Mouse (Mus musculus) frontal cortex, adult 2 months (tissue): Measurements from ENCODE around the gene Cabp4. TPM values are rescaled to one million over a fixed set of nuclear protein-coding genes. Genes with fewer than 3 reads are reported as not detected.

Experiments used
- DNase-seq, 2 experiments: peaks; one replicate each; pipeline ENCODE4 v3.0.0; 2022; ENCODE audit warnings: low spot score in 1 of 2; ENCODE audit errors: extremely low spot score in 1 of 2
- polyA plus RNA-seq: library from polyadenylated mRNA; depleted of rRNA; stranded (reverse); fragments of >200 nt; gene quantifications from 2 replicates; pipeline ENCODE4 v1.2.3, GENCODE M21; 2012

Cabp4 gene
- polyA plus RNA-seq, 1 experiment: 0.12 TPM

DNA sequence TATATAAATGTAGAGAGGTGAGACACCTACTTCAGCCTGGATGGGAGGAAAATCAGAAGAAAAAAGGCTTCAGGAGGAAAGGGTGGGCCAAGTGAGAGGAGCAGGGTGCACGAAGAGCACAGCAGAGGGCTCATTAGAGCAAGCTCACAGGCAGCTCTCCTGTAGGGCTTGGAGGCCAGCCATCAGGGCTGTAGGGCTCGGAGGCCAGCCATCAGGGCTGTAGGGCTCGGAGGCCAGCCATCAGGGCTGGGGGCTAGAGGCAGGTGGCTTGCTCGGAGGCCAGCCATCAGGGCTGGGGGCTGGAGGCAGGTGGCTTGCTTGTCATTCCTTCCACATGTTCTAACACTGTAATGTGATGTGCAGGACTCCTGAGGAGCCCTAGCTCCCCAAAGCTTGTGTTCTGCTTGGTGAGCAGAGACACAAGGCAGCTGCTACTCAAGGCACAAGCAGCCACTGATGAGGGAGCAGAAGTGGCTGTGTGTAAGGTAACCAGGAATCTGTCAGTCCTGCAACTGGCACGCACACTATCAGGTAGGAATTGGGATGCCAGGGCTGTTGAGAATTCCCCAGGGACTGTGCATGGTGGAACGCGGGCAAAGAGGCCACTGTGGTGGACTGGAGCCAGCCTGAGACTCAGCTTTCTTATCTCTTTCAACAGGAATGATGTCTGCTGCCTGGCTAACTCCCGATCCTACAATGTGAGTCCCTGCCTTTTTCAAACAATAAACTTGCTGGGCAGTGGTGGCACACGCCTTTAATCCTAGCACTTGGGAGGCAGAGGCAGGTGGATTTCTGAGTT is 23.0 kb upstream of the Cabp4 start:
- DNase-seq: no peak

DNA sequence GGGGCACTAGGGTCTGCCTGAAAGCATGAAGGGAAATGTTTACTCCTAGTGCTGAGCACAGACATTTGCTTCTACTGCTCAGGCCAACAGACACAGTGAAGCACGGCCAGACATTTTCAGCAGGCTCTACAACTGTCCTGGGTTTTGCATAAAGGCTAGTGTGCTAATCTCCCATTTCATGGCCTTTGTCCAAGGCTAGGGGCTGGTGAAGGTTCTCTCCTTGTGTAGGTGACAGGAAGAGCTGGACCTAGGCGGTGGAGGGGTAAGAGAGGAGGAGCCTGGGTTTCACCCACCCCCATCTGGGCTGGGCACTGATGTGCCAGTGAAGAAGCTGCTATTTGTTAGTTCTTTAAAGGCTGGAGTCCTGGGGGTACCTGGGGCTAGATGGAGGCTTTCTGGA is 20.9 kb upstream of the Cabp4 start:
- no peak for DNase-seq

DNA sequence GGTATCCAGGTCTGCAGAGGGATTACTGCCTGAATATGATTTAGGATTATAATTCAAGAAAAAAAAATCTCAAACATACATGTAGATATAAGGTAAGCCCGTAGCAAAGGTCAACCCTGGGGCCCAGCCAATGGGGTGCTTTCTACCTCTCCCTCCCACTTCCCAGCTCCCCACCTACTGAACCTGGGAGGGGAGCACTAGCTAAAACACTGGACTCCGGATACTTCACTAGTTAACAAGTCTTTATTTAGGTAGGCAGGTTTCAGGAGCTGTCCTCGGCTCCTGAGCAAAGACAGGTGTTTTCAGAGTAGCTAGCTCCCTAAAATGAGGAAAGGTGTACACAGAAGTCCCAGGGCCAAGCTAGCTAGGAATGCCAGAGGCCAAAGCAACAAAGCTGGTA is 20.3 kb upstream of the Cabp4 start:
- DNase-seq: no peak

DNA sequence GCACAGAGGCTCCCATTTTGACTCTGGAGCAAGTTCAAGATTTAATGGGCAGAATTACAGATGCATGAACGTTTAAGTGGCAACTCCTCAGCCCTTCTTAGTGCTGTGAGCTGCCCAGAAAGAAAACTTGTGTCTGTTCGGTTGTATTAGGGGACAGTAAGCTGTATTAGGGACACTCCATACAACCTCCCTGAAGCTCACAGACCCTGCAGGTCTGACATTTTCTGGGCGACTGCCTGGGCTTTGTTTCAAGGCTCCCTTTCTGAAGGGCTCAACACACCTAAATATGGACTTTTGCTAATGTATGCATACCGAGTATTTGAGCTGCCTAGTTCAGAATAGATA is 19.7 kb upstream of the Cabp4 start:
- DNase-seq: no peak

DNA sequence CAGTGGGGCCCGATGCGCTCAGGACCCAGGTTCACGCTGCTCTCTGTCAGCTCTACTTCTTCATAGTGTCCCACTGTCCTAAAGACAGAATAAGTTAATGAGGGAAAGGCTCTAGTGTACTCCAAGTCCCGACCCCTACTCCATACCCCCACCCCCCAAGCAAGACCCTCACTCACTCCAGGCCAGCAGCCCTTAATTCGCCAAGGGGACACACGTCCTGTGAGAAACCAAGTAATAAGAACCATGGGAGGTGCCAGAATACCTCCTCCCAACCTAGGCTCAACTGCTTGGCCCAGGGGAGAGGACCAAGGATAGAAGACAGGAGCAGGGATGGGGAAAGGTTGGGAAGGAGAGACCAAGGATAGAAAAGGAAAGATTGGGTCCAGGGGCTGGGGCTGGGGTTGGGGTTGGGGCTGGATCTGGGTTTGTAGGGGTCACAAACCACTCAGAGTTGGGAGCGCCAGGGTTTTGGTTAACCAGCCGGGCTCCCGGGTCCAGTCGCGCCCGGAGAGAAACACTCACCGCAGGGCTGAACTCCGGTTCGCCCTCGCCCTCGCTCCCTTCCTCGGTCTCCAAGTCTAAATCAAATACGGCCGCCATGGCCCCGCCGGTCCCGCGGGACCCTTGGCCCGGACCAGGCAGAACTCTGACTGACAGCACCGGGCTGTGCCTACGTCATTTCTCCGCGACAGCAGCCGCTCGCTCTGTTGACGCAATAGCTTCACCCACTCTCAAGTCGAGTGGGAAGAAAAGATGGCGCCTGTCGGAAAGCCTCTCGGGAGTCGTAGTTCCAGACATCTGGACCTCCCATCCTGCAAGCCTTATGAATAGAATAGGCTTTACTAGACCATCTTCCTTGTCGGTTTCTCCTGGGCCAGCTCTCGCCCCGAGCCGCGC is 19.1 kb upstream of the Cabp4 start, which contains the start of gene Rps6kb2:
Rps6kb2 (minus strand) TSS at position 709 of the 897 bp plus-strand sequence.
- peak; percentile 97 to 99 for DNase-seq

DNA sequence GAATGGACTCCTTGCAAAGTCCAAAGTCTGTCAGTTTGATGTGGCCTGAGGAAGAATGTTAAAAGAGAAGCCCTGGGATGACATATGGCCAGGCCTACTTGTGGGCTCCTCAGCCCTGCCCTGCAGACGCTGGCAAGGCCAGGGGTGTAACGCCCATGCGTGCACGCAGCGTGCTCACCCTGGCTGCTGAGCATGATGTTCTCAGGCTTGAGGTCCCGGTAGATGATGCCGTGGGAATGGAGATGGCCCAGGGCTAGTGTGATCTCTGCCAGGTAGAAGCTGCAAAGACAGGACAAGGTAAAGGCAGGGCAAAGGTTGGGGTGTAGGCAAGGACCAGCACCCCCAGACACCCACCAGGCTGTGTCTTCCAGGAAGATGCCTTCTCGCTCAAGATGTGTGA is 15.2 kb upstream of the Cabp4 start:
- no peak for DNase-seq

DNA sequence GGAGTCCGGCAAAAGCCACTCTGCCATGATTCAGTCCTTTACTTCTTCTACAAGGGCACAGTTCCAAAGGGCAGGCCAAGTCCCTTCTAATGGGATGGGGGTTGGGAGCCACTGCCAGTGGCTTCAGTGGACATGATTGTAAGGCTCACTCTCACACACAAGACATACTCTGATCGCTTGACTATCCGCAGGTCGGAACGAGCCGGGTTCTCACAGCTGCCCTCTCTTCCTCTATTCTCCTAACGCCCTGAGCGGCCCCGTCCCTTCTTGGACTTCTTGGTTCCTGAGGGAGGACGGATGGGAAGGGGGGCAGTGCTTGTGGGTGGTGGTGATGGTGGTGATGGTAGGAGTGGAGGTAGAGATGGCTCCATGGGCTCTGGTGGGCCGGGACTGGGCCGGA is 12.9 kb upstream of the Cabp4 start:
- no peak for DNase-seq

DNA sequence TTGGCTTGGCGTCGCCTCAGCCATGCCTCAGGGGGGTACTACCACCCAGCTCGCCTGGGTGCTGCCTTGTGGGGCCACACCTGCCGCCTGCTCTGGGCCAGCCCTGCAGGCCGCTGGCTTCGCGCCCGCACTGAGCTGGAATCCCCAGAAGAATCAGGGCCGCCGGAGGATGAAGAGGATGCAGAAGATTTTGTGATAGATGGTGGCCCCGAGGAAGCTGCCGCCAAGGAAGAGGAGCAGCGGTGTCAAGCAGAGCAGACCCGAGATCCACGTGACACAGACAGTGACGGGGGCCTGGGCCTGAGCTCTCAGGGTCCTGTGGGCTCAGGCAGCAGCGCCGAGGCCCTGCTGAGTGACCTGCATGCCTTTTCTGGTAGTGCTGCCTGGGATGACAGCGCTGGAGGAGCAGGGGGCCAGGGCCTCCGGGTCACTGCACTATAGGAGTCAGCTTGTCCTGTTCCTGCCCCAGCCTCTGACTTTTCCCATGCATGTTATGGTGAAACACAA is 12.3 kb upstream of the Cabp4 start:
- no peak for DNase-seq

DNA sequence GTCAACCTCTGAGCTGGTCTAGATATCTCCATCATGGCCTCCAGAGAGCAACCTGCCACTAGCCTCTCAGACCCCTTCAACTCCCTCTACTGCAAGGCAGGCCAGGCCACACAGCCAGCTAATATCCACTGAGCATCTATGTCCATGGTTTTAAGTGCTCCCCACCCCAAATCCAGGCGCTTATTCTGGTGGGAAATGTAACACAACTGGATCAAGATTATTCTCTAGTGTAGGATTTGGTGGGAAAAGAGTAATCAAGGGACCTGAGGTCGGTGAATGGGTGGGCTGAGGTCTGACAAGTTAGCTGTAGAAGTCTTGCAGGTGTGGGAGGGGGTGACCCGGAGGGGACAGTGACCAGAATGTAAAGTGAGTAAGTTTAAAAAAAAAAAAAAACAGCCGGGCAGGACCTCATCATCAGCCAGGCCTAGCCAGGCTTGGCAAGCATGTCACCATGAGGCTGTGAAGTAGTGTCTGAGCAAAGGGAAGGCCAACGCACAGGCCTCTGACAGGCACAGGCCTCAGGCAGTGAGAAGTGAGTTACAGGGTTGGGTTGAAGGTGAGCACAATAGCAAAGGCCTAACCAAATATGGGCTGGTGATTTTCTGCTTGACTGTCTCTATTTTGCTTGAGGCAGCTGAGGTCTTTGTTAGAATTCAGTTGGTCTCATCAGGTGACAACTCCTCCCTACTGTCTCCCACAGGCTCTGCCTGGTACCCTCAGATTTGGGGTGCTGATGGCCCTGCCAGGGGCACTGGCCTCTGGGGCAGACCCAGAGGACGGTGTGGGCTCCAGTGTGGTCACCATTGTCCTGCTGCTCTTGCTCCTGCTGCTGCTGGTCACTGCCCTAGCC is 11.6 kb upstream of the Cabp4 start:
- no peak for DNase-seq

DNA sequence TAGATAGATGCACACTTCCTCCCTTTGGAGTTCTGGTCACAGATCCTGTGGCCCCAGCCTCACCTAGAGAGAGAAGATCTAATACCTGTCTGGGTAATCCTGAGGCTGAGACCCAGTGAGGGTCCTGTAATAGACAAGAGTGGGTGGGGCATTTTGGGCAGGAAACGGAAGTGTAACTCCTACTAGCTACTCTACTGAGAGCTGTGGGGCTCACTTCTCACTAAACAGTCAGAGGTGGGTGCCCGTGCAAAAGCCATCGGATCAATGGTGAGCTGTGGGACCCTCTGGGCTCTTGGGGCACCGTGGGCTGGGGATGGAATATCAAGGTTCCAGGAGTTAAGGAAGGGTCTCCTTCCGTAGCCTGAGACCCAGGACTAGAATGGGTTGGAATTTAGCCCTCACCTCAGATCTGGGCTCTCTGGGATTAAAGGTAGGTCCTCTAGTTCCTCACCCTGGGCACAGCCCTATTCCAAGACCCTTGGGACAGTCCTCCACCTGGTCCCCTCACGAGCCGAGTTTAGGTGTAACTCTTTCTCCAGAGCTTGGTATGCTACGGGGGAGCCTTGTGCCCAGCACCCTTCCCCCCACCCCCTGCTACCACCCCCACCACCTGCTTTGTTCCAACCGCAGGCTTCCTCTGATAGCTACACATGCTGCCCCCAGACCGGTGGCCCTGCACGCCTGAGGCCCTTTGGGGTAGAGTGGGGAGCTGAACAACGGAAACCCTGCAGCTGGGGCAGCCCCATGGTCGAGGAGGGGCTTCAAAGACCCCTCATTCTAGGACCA is 10.8 kb upstream of the Cabp4 start:
- no peak for DNase-seq

DNA sequence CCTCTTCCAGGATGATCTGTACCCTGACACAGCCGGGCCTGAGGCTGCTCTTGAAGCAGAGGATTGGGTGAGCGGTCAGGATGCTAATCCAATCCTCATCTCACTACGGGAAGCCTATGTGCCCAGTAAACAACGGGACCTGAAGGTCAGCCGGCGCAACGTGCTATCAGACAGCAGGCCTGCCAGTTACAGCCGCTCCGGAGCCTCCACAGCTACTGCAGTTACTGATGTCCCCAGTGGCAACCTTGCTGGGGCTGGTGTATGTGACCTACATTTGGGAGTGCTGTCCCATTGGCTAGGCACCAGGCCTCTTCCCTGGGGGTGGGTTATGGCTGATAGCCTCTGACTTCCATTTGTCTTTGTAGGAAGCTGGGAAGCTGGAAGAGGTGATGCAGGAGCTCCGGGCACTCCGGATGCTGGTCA is 9.4 kb upstream of the Cabp4 start, which contains the start of gene Ptprcap:
Ptprcap (plus strand) TSS at position 373 of the 423 bp plus-strand sequence.
- DNase-seq: no peak

DNA sequence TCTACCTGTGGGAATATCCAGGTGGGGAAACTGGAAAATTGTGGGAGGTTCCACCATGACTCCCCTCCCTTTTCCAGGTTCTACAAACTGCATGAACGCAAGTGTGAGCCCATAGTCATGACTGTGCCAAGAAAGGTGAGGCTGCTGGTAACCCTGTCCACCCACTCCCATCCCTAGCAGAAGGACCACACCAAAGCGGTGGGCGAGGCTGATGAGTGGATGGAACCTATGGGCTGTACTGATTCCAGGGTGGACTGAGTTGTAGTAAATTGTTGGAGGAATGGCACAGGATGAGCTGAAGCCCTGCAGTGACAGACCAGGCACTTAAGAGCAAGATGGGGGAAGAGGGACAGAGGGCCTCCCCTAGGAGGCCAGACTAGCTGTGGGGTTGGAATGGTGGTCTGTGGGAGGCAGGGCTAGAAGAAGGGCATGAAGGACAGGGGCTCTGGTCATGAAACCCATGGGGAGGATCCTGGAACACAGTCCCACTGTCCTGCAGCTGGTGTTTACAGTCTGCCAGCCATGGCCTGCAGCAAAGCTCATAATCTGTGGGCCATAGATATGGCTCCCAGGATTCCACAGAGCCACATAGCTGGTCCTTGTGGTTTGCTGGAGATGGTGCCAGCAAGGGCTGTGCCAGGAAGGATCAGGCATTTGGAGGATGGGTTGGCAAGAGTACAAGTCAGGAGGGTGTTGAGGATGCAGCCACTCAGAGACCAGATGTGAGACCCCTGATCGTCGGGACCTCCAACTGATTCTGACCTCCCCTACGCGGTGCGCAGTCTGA is 8.8 kb upstream of the Cabp4 start:
- no peak for DNase-seq

DNA sequence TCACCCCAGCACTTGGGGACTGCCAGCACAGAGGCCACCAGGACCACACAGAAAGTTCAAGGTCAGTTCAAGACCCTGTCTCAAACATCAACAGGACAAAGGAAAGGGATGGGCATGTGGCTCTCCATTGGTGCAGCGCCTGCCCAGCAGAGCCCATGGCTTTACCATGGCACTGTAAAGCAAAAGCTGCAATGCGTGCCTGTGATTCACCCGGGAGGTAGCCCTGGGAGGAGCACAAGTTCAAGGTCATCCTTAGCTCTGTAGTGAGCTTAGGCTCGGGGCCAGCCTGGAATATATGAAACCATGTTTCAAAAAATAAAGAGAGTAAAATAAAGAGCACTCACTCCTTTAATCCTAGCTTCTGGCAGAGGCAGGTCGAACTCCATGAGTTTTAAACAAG is 8.1 kb upstream of the Cabp4 start:
- DNase-seq: no peak

DNA sequence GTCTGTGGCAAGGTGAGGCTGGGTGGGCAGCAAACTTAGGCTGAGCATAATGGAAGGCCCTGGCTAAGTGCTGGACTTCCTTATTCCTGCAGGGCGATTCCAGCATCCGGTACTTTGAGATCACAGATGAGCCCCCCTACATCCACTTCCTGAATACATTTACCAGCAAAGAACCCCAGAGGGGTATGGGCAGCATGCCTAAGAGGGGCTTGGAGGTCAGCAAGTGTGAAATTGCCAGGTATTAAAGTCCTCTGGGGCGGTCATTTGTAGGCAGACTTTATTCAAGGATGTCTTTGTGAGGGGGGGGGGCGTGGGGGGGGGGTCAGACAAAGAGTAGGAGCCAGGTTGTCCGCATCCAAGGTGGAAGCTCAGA is 7.6 kb upstream of the Cabp4 start:
- DNase-seq: no peak

DNA sequence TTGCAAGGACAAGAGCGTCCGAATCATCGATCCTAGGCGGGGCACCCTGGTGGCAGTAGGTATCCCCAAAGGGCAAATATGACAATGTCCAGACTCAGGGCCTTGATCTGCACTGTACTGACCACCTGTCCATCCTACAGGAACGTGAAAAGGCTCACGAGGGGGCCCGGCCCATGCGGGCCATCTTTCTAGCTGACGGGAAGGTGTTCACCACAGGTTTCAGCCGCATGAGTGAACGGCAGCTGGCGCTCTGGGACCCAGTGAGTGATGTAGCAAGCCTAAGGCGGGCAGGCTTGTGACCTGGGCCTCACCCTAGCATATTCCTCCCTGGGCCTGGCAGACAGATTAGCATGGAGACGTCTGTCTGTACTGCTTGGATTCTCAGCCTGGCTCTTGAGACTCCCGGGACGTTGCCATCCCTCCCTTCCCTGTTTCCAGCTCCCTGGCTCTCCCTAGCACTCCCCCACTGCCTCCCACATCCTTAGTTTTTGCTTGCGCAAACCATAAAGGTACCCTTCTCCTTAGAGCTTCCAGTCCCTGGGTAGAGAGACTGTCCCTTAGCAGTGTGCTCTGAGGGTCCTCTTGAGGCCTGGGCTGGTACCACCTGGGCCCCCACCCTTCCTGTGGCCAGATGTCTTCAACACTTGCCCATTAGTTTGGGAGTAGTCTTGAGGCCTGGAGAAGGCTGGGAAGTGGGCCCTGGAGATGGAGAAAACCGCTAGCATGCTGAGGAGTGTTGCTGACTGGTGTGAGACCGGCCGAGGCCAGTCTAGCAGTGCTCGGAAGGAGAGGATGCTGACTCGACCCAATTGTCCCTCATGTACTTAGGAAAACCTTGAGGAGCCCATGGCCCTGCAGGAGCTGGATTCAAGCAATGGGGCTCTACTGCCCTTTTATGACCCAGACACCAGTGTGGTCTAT is 7.0 kb upstream of the Cabp4 start:
- DNase-seq: no peak

DNA sequence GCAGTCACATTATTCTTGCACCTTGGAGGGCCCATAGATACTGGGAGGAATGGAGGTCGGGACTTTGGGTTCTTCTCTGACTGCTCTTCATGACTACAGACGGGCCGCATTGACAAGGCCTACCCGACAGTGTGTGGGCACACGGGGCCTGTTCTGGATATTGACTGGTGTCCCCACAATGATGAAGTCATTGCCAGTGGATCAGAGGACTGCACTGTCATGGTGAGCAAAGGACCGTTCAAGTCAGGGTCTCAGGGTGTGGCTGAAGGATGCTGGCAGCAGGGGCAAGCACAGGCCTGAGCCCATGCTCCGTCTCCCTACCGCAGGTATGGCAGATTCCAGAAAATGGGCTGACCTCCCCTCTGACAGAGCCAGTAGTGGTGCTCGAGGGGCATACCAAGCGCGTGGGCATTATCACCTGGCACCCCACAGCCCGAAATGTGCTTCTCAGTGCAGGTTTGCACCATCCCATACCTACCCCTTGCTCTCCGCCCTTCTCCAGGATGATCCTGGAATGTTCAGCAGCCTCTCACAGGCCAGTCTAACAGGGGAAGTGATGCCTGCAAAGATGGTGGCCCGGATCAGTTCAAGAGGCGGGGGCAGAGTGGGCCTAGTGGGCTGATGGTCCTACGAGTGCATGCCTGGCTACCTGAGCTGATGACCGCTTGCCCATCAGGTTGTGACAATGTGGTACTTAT is 6.1 kb upstream of the Cabp4 start:
- no peak for DNase-seq

DNA sequence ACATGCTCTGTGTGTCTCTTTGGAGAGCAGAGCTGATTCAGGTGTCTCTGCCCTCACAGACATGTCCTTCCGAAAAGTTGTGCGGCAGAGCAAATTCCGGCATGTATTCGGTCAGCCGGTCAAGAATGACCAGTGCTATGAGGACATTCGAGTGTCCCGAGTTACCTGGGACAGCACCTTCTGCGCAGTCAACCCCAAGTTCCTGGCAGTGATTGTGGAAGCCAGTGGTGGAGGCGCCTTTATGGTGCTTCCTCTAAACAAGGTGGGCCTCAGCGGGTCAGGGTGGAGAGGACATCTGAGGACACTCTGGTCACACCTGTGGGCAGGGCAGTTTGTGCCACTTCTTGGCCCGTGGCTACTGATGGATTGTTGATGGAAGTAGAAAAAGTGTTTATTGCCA is 5.5 kb upstream of the Cabp4 start:
- no peak for DNase-seq
